Mouse (Mus musculus) small intestine, adult 2 months (tissue): Measurements from ENCODE around the gene Dennd1a.

ENCODE experiments used
- CTCF ChIP-seq: fragments of 200-500 bp; IDR thresholded peaks from 2 replicates; pipeline ENCODE4 v1.5.1; 2012; ENCODE audit warnings: low read depth, mild to moderate bottlenecking, control low read depth, inconsistent platforms, low read length, moderate library complexity, mixed read lengths; ENCODE audit not compliant: insufficient replicate concordance, insufficient read length; ENCODE audit errors: extremely low read depth
- POLR2A ChIP-seq: fragments of 200-500 bp; IDR thresholded peaks from 2 replicates; pipeline ENCODE4 v1.6.1; 2012; ENCODE audit warnings: low read depth, mild to moderate bottlenecking, control low read depth, inconsistent platforms, low read length, moderate library complexity

DNA sequence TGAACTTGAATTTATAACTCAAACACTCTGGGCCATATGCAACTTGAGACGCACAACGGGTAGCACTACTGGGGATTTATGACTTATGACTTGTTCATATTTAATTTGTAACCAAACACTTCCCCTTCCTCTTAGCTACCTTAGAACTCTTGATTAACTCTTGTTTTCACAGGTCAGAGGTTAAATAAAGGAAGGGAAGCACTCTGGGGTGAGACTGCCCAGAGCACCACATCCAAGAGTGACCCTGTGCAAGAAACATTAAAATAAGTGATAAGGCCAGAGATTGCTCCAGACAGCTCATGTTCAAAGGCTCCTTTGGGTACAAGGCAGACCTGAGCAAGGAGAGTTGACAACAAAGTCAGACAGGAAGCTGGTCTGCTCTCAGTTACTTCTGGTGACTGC, 219.0 kb downstream of the Dennd1a start:
- no peak for TF ChIP-seq CTCF
- TF ChIP-seq POLR2A: no peak
